Mouse (Mus musculus) neural tube, embryonic 12.5 days (tissue): ENCODE data around the gene H2-DMb1. TPM values are rescaled to one million over a fixed set of nuclear protein-coding genes. Genes with fewer than 3 reads are reported as not detected.
A peak's percentile ranks its signal among the peaks of the same experiment; 100 is the strongest.

Experiments
- ATAC-seq: fragments of 200-750 bp; cut with Nextera tagmentation; 2 replicates; pipeline ENCODE4 v1.8.0; 2017; ENCODE audit warnings: low read depth, mild to moderate bottlenecking, moderate TSS enrichment, moderate library complexity; ENCODE audit not compliant: low FRiP score
- H3K27ac ChIP-seq: fragments of 300-500 bp; sonication (generic); 2 replicates; pipeline ENCODE4 v1.5.1; 2016
- H3K27me3 ChIP-seq: fragments of 300-500 bp; sonication (generic); replicated peaks from 2 replicates; pipeline ENCODE4 v1.6.1; 2016; ENCODE audit warnings: mild to moderate bottlenecking
- H3K36me3 ChIP-seq: fragments of 300-500 bp; sonication (generic); 2 replicates; pipeline ENCODE4 v1.6.1; 2016; ENCODE audit warnings: mild to moderate bottlenecking
- H3K4me1 ChIP-seq: fragments of 300-500 bp; sonication (generic); 2 replicates; pipeline ENCODE4 v1.6.1; 2016
- H3K4me2 ChIP-seq: fragments of 300-500 bp; sonication (generic); replicated peaks from 2 replicates; pipeline ENCODE4 v1.6.1; 2016; ENCODE audit warnings: mild to moderate bottlenecking
- H3K4me3 ChIP-seq: fragments of 300-500 bp; sonication (generic); 2 replicates; pipeline ENCODE4 v1.5.1; 2016
- H3K9ac ChIP-seq: fragments of 300-500 bp; sonication (generic); 2 replicates; pipeline ENCODE4 v1.6.1; 2016; ENCODE audit warnings: mild to moderate bottlenecking
- H3K9me3 ChIP-seq: fragments of 300-500 bp; sonication (generic); 2 replicates; pipeline ENCODE4 v1.6.1; 2016; ENCODE audit warnings: mild to moderate bottlenecking
- WGBS: fragments of 180-500 bp; shearing (Covaris S2); methylation state at CpG from one replicate; pipeline ENCODE4 v1.1.7; 2016; 5-methylcytosine and 5-hydroxymethylcytosine counted together
- polyA plus RNA-seq: library from polyadenylated mRNA; unstranded; fragments of >200 nt; fragmentation: Nextera tagmentation; extraction: Ambion mirVana; gene quantifications from 2 replicates; pipeline ENCODE4 v1.2.1, GENCODE M21; 2016

The H2-DMb1 gene
- polyA plus RNA-seq, 1 experiment from 2014 or later: 0.23 TPM

GRCm38 (mm10) chr17:34118113-34118872 lies 34.6 kb upstream of the H2-DMb1 start:
- no peak for ATAC-seq
- Histone ChIP-seq H3K36me3 (peaks cover 48% of the 10 kb centered on the region), H3K27me3 (no peaks in the 10 kb centered on the region), H3K4me3 (peak overlapping the region; percentile 96), H3K9ac (peak overlapping the region; percentile 96), H3K9me3 (no peaks in the 10 kb centered on the region), H3K27ac (peak overlapping the region; percentile 70; the same call in 1 of the 2 replicates), H3K4me1 (peaks cover 15% of the 10 kb centered on the region), H3K4me2 (peak overlapping the region; percentile 99)
- under 1% methylated on average over 64 of the region's 67 CpGs for WGBS

- H3K4me3 ChIP-seq: peak overlapping the region; percentile 96
- ATAC-seq: no peak; the same call in 1 of the 2 replicates
- H3K36me3 ChIP-seq: peaks cover 43% of the 10 kb centered on the region
- H3K27ac ChIP-seq: peak overlapping the region; percentile 70
- no peaks in the 10 kb centered on the region for H3K27me3 ChIP-seq
- peak overlapping the region; percentile 99 for H3K4me2 ChIP-seq
- WGBS: 0% methylated on average over 38 of the region's 38 CpGs
- H3K4me1 ChIP-seq: peaks cover 21% of the 10 kb centered on the region
- H3K9ac ChIP-seq: peak overlapping the region; percentile 96
- H3K9me3 ChIP-seq: no peaks in the 10 kb centered on the region
Measured at GRCm38 (mm10) chr17:34118873-34119248, 34.0 kb upstream of the H2-DMb1 start.

GRCm38 (mm10) chr17:34119249-34120179 lies 33.4 kb upstream of the H2-DMb1 start, which contains the start of gene H2-DMa:
Gene H2-DMa, plus strand, starts transcription at chr17:34119541.
- under 1% methylated on average over 96 of the region's 96 CpGs for WGBS
- peak; percentile 68 for ATAC-seq
- H3K4me3 ChIP-seq: peak within 1 kb of the TSS; percentile 96

GRCm38 (mm10) chr17:34120180-34120723 lies 32.6 kb upstream of the H2-DMb1 start:
- peak overlapping the region; percentile 100 for H3K27ac ChIP-seq
- peaks cover 29% of the 10 kb centered on the region for H3K36me3 ChIP-seq
- no peaks in the 10 kb centered on the region for H3K27me3 ChIP-seq
- ATAC-seq: peak; percentile 11
- H3K9me3 ChIP-seq: no peaks in the 10 kb centered on the region
- H3K4me2 ChIP-seq: peak overlapping the region; percentile 99
- peaks cover 23% of the 10 kb centered on the region for H3K4me1 ChIP-seq
- H3K9ac ChIP-seq: peak overlapping the region; percentile 97
- WGBS: 0% methylated on average over 40 of the region's 42 CpGs
- peak overlapping the region; percentile 96 for H3K4me3 ChIP-seq

More at GRCm38 (mm10) chr17:34119249-34120179, 33.4 kb upstream of the H2-DMb1 start, which contains the start of gene H2-DMa:
- no peaks in the 10 kb centered on the region for H3K27me3 ChIP-seq
- peaks cover 36% of the 10 kb centered on the region for H3K36me3 ChIP-seq
- peak within 1 kb of the TSS; percentile 100 for H3K27ac ChIP-seq
- no peaks in the 10 kb centered on the region for H3K9me3 ChIP-seq
- H3K4me1 ChIP-seq: peaks cover 23% of the 10 kb centered on the region
- H3K9ac ChIP-seq: peak within 1 kb of the TSS; percentile 97
- H3K4me2 ChIP-seq: peak within 1 kb of the TSS; percentile 99

GRCm38 (mm10) chr17:34120814-34121171 lies 32.1 kb upstream of the H2-DMb1 start:
- under 1% methylated on average over 31 of the region's 31 CpGs for WGBS

GRCm38 (mm10) chr17:34121172-34121878 lies 31.5 kb upstream of the H2-DMb1 start:
- WGBS: under 1% methylated on average over 32 of the region's 35 CpGs
- H3K27ac ChIP-seq: peak overlapping the region; percentile 100
- H3K4me2 ChIP-seq: peak overlapping the region; percentile 99

More at GRCm38 (mm10) chr17:34120814-34121171, 32.1 kb upstream of the H2-DMb1 start:
- Histone ChIP-seq H3K27ac (peak overlapping the region; percentile 100), H3K9ac (peak overlapping the region; percentile 97), H3K9me3 (no peaks in the 10 kb centered on the region), H3K36me3 (peaks cover 23% of the 10 kb centered on the region), H3K4me2 (peak overlapping the region; percentile 99), H3K27me3 (no peaks in the 10 kb centered on the region), H3K4me3 (peak overlapping the region; percentile 96), H3K4me1 (peaks cover 23% of the 10 kb centered on the region)
- peak; percentile 3 for ATAC-seq

GRCm38 (mm10) chr17:34121879-34122187 lies 31.0 kb upstream of the H2-DMb1 start:
- 0% methylated on average over 10 of the region's 10 CpGs for WGBS
- peak overlapping the region; percentile 100 for H3K27ac ChIP-seq
- no peaks in the 10 kb centered on the region for H3K9me3 ChIP-seq
- peaks cover 14% of the 10 kb centered on the region for H3K36me3 ChIP-seq
- peaks cover 17% of the 10 kb centered on the region for H3K4me1 ChIP-seq
- peak overlapping the region; percentile 97 for H3K9ac ChIP-seq
- no peaks in the 10 kb centered on the region for H3K27me3 ChIP-seq
- H3K4me3 ChIP-seq: peak overlapping the region; percentile 96
- H3K4me2 ChIP-seq: peak overlapping the region; percentile 99
- ATAC-seq: peak; percentile 33

More at GRCm38 (mm10) chr17:34121172-34121878, 31.5 kb upstream of the H2-DMb1 start:
- Histone ChIP-seq H3K36me3 (peaks cover 19% of the 10 kb centered on the region), H3K9me3 (no peaks in the 10 kb centered on the region), H3K4me3 (peak overlapping the region; percentile 96), H3K27me3 (no peaks in the 10 kb centered on the region), H3K4me1 (peaks cover 22% of the 10 kb centered on the region), H3K9ac (peak overlapping the region; percentile 97)
- peak; percentile 27 for ATAC-seq

GRCm38 (mm10) chr17:34122188-34122984 lies 30.5 kb upstream of the H2-DMb1 start, which contains the start of gene Brd2:
Gene Brd2, minus strand, starts transcription at chr17:34122634.
- Histone ChIP-seq H3K9ac (peak within 1 kb of the TSS; percentile 97), H3K4me1 (peaks cover 11% of the 10 kb centered on the region; the same call in 1 of the 2 replicates), H3K36me3 (peaks cover 13% of the 10 kb centered on the region), H3K9me3 (no peaks in the 10 kb centered on the region), H3K27me3 (no peaks in the 10 kb centered on the region), H3K4me3 (peak within 1 kb of the TSS; percentile 96), H3K27ac (peak within 1 kb of the TSS; percentile 100), H3K4me2 (peak within 1 kb of the TSS; percentile 99)
- WGBS: under 1% methylated on average over 69 of the region's 75 CpGs
- peak; percentile 45 for ATAC-seq

GRCm38 (mm10) chr17:34123111-34123510 lies 29.8 kb upstream of the H2-DMb1 start:
- H3K4me2 ChIP-seq: peak overlapping the region; percentile 99
- H3K9me3 ChIP-seq: no peaks in the 10 kb centered on the region
- H3K36me3 ChIP-seq: peaks cover 8% of the 10 kb centered on the region
- WGBS: 3% methylated on average over 7 of the region's 7 CpGs
- H3K27me3 ChIP-seq: no peaks in the 10 kb centered on the region
- H3K4me3 ChIP-seq: peak overlapping the region; percentile 96
- H3K9ac ChIP-seq: peak overlapping the region; percentile 97
- ATAC-seq: no peak
- H3K27ac ChIP-seq: no peak overlapping the region
- H3K4me1 ChIP-seq: peaks cover 11% of the 10 kb centered on the region; the same call in 1 of the 2 replicates

- WGBS: 8% methylated on average over 2 of the region's 2 CpGs
- H3K4me3 ChIP-seq: peak overlapping the region; percentile 96
- H3K27ac ChIP-seq: no peak overlapping the region
- peak overlapping the region; percentile 99 for H3K4me2 ChIP-seq
- peak overlapping the region; percentile 97 for H3K9ac ChIP-seq
- no peaks in the 10 kb centered on the region for H3K27me3 ChIP-seq
- ATAC-seq: no peak
- H3K4me1 ChIP-seq: peaks cover 13% of the 10 kb centered on the region; the same call in 1 of the 2 replicates
- no peaks in the 10 kb centered on the region for H3K9me3 ChIP-seq
- peaks cover 4% of the 10 kb centered on the region for H3K36me3 ChIP-seq
Measured at GRCm38 (mm10) chr17:34123518-34123917, 29.4 kb upstream of the H2-DMb1 start.
